Mouse (Mus musculus) frontal cortex, adult 2 months (tissue): ENCODE results near the gene Snrnp70. TPM values are rescaled to one million over a fixed set of nuclear protein-coding genes. Genes with fewer than 3 reads are reported as not detected.
A peak's percentile ranks its signal among the peaks of the same experiment; 100 is the strongest.

ENCODE experiments used
- DNase-seq, 2 experiments: peaks; one replicate each; pipeline ENCODE4 v3.0.0; 2022; ENCODE audit warnings: low spot score in 1 of 2; ENCODE audit errors: extremely low spot score in 1 of 2
- polyA plus RNA-seq: library from polyadenylated mRNA; depleted of rRNA; stranded (reverse); fragments of >200 nt; gene quantifications from 2 replicates; pipeline ENCODE4 v1.2.3, GENCODE M21; 2012; rRNA removed

Gene Snrnp70
- polyA plus RNA-seq, result 854 and 909 TPM in 2 replicates

GRCm38 (mm10) chr7:45395578-45396336 lies at the start of gene Snrnp70:
Gene Snrnp70, minus strand, starts transcription at chr7:45395742.
- peak; percentile 100 for DNase-seq

- DNase-seq, result no peak
Measured at GRCm38 (mm10) chr7:45443526-45444420, 48.2 kb upstream of the Snrnp70 start.

GRCm38 (mm10) chr7:45437521-45438276 lies 42.2 kb upstream of the Snrnp70 start, which contains the start of gene Ruvbl2:
Gene Ruvbl2, minus strand, starts transcription at chr7:45438096.
- no peak for DNase-seq

DNA sequence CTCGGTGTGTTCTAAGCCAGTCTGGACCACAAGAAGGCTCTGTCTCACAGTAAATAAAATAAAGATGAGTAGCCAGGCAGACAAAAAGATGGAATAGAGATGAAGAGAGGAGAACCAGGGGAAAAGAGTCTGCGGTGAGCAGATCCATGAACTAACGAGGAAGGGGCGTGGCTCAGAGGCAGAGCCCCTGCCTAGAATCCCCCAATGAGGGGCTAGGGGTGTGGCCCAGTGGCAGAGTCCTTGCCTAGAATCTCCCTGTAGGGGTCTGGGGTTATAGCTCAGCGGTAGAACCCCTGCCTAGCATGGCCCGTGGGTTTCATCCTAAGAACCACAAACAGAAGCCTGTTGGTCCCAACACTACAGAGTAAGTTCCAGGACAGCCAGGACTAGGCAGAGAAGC lies 41.5 kb upstream of the Snrnp70 start:
- DNase-seq, result no peak

DNA sequence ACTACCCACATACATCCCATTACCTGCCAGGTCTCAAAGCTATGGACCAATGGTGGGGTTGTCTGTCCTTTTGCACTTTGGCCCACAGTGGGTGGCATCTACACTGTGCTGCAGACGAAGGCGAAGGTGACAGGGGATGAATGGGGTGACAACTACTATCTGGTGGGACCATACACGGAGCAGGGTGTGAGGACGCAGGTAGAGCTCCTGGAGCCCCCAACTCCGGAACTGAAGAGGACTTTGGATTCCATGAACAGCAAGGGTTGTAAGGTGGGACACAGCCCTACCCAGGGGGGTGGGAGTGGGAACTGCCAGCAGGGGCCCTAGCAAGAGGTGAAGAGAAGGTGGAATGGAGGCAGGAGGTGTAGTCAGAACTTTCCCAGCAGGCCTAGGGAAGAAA lies 40.9 kb upstream of the Snrnp70 start:
- no peak for DNase-seq

DNA sequence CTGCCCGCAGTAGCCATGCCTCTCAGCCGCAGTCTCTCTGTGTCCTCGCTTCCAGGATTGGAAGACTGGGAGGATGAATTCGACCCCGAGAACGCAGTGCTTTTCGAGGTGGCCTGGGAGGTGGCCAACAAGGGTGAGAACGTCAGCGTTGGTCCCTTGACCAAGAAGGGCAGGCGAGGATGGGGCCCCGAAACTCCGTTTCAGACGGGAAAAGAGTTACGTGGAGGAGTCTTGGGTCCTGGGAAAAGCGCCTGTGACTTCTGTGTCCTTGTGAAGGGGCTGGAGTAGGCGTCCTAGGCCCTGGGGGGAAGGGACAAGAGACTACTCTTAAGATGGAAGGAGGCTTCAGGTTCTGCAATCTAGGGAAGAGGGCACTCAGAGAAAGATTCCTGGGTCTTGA lies 39.5 kb upstream of the Snrnp70 start:
- DNase-seq, result peak in 1 of 2 experiments; percentile 22

DNA sequence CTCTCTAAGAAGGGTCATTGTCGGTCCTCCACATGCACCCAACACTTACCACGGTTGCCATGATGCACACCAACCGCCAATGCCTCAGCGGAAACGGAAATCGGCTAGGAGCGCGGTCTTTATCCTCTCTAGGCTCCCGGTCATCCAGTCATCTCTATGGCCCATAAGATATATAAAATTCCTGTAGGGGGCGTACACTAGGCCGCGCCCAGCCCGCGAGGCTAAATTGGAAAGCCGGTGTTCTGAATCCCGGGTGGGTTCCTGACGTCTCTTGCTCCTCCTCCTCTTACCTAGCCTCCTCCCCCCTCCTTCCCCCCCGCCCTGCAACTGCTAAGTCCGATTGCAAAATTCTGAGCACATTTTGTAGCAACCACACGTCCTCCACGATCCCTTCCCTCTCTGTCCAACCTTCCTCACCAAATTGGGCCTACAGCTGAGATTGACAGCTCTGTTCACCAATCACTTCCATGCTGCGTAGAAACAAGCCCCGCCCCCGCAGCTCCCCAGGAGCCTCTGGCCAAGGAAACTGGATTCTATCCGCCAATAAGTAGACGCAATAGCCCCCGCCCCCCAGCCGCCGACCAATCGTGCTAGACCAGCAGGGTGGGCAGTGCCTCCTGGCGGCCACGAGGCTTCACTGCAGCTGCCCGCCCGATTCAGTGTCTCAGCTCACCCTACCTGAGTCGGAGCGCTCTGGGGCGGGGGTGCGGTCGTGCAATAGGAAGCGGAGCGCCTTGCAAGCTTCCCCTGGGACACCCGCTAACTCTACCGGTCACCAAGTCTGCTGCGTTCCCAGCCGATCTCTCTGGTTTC lies 38.9 kb upstream of the Snrnp70 start, which contains the start of gene Gys1:
TSS of gene Gys1 (plus strand) at position 642 of the 813 bp plus-strand sequence.
- peak; percentile 100 for DNase-seq

DNA sequence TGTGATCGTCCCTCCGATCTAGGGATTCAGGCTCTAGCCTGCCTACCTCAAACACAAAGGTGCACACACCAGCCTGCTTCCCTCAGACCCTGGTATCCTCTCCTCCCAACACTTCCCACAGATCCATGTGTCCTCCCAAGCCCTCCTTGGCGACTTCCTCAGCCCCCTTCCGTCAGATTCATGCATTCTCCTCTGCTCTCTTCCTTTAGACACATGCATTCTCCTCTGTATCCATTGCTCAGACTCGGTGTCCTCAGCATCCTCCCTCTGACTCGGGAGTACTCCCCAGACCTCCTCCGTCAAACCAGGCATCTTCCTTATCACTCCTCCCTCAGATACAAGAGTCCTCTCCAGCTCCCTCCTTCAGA lies 38.3 kb upstream of the Snrnp70 start:
- no peak for DNase-seq

- DNase-seq, result no peak
Measured at GRCm38 (mm10) chr7:45426556-45426955, 31.0 kb upstream of the Snrnp70 start.

- no peak for DNase-seq
Measured at GRCm38 (mm10) chr7:45421194-45421593, 25.7 kb upstream of the Snrnp70 start.

GRCm38 (mm10) chr7:45420615-45420919 lies 25.0 kb upstream of the Snrnp70 start, which contains the start of gene Lhb:
Gene Lhb, plus strand, starts transcription at chr7:45420820.
- no peak for DNase-seq

DNA sequence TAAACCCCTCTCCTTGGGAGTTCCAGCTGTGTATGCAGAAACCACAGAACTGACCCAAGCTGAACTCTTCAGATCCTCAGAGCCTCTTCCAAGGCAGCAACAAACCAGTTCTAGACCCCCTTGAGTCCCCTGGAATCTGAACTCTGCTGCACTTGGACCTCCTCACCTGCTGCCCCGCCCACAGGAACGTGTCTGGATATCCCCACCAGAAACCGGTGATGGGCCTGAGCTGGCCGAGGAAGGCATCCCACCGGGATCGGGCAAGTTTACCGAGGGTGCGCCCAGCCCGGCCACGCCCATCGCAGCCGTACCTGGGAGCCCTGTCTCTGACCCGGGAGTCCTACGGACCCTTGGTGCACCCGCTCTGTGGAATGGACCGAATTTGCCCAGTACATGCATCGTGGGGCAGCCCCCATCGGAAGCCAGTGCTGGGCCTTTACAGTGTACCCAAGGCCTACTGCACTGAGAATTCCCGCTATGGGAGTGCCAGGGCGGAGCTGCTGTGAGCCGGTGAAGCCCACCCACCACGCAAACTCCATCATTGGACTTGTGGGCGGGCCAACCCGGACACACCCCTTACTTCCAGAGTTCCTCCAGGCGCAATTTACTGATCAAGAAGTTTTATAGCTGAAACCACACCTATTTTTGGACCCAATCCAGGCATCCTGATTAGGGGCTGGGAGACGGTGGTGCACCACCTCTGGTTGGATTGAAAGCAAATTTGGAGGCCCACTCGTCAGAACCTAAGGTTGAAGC lies 24.5 kb upstream of the Snrnp70 start:
- no peak for DNase-seq

DNA sequence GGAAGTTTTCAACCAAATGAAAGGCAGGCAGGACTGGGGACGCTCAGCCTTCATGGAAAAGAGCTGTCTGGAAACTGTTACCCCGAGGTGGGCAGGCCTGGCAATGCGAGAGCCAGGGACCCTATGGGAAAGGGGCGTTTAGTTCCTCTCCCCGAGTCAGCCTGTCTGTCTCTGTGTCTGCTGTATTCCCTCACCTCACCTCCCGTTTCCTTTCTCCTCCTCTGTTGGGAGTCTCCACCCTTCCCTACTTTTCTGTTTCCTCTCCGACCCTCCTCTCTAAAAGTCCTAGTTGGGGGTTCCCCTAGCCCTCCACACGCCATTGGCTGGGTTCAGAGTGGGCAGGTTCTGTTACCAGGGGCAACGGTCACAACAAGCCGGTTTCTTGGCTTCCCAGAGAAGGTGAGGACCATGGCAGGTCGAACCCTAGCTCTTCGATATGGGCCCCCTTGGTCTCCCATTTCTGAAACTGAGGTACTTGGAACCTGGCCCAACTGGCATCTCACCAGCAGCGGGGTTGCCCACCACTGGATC lies 22.5 kb upstream of the Snrnp70 start:
- no peak for DNase-seq

GRCm38 (mm10) chr7:45415636-45416035 lies 20.1 kb upstream of the Snrnp70 start:
- peak in 1 of 2 experiments; percentile 54 for DNase-seq

- no peak for DNase-seq
Measured at GRCm38 (mm10) chr7:45414740-45415224, 19.2 kb upstream of the Snrnp70 start.

GRCm38 (mm10) chr7:45413864-45414739 lies 18.6 kb upstream of the Snrnp70 start:
- no peak for DNase-seq

GRCm38 (mm10) chr7:45413113-45413863 lies 17.7 kb upstream of the Snrnp70 start, which contains the start of gene Ntf5:
Gene Ntf5, plus strand, starts transcription at chr7:45413695.
- DNase-seq, result no peak
